Mouse (Mus musculus) layer of hippocampus, adult 11-12 months (tissue): ENCODE data around the gene Rhbdd2.

Source experiments
- DNase-seq: peaks from one replicate; pipeline ENCODE4 v3.0.0; 2022; ENCODE audit warnings: low spot score

The Rhbdd2 gene

GRCm38 (mm10) chr5:135645330-135645729 lies 12.9 kb downstream of the Rhbdd2 start:
- DNase-seq, result no peak

GRCm38 (mm10) chr5:135646038-135646437 lies 13.6 kb downstream of the Rhbdd2 start:
- DNase-seq, result no peak

- no peak for DNase-seq
Measured at GRCm38 (mm10) chr5:135648461-135649308, 16.3 kb downstream of the Rhbdd2 start.

GRCm38 (mm10) chr5:135649309-135649633 lies 16.9 kb downstream of the Rhbdd2 start:
- no peak for DNase-seq

GRCm38 (mm10) chr5:135651536-135651935 lies 19.1 kb downstream of the Rhbdd2 start:
- DNase-seq, result no peak

GRCm38 (mm10) chr5:135653209-135653608 lies 20.8 kb downstream of the Rhbdd2 start:
- DNase-seq, result no peak

- no peak for DNase-seq
Measured at GRCm38 (mm10) chr5:135656046-135656445, 23.6 kb downstream of the Rhbdd2 start.

GRCm38 (mm10) chr5:135657128-135657527 lies 24.7 kb downstream of the Rhbdd2 start:
- DNase-seq, result no peak

GRCm38 (mm10) chr5:135657703-135658373 lies 25.4 kb downstream of the Rhbdd2 start:
- no peak for DNase-seq

- no peak for DNase-seq
Measured at GRCm38 (mm10) chr5:135659956-135660355, 27.5 kb downstream of the Rhbdd2 start.

- DNase-seq, result no peak
Measured at GRCm38 (mm10) chr5:135660535-135660934, 28.1 kb downstream of the Rhbdd2 start.

- DNase-seq, result no peak
Measured at GRCm38 (mm10) chr5:135666890-135667289, 34.5 kb downstream of the Rhbdd2 start.

- DNase-seq, result no peak
Measured at GRCm38 (mm10) chr5:135668071-135668470, 35.7 kb downstream of the Rhbdd2 start.

GRCm38 (mm10) chr5:135669741-135670275 lies 37.4 kb downstream of the Rhbdd2 start, which contains the start of gene Por:
Gene Por (plus strand): TSS chr5:135670033.
- DNase-seq, result no peak

- DNase-seq, result no peak
Measured at GRCm38 (mm10) chr5:135670881-135671280, 38.5 kb downstream of the Rhbdd2 start.

GRCm38 (mm10) chr5:135672509-135672908 lies 40.1 kb downstream of the Rhbdd2 start:
- DNase-seq, result no peak

- no peak for DNase-seq
Measured at GRCm38 (mm10) chr5:135672980-135673379, 40.6 kb downstream of the Rhbdd2 start.

GRCm38 (mm10) chr5:135674349-135674775 lies 41.9 kb downstream of the Rhbdd2 start:
- no peak for DNase-seq

- peak; percentile 80 for DNase-seq
Measured at GRCm38 (mm10) chr5:135674821-135675220, 42.4 kb downstream of the Rhbdd2 start.

- no peak for DNase-seq
Measured at GRCm38 (mm10) chr5:135676696-135677095, 44.3 kb downstream of the Rhbdd2 start.

- DNase-seq, result no peak
Measured at GRCm38 (mm10) chr5:135677251-135677650, 44.8 kb downstream of the Rhbdd2 start.

GRCm38 (mm10) chr5:135678481-135678880 lies 46.1 kb downstream of the Rhbdd2 start:
- no peak for DNase-seq

- DNase-seq, result no peak
Measured at GRCm38 (mm10) chr5:135680967-135681545, 48.6 kb downstream of the Rhbdd2 start.
